Mouse (Mus musculus) testis, adult 2 months (tissue): ENCODE measurements at regions not wholly inside any gene's neighbourhood (a gene's known extent, or its start where the extent isn't known, plus 50 kb on each side); places are given as distances from the start of the nearest gene placed in this dataset.

Experiments used
- CTCF ChIP-seq: fragments of 200-500 bp; IDR thresholded peaks from 2 replicates; pipeline ENCODE4 v1.5.1; 2012; ENCODE audit warnings: low read depth, mild to moderate bottlenecking, inconsistent platforms, low read length, moderate library complexity; ENCODE audit not compliant: control insufficient read depth, insufficient read depth, insufficient replicate concordance
- POLR2A ChIP-seq: fragments of 200-500 bp; IDR thresholded peaks from 2 replicates; pipeline ENCODE4 v1.6.1; 2012; ENCODE audit warnings: low read depth, mild to moderate bottlenecking, inconsistent platforms, low read length, moderate library complexity; ENCODE audit not compliant: control insufficient read depth

DNA sequence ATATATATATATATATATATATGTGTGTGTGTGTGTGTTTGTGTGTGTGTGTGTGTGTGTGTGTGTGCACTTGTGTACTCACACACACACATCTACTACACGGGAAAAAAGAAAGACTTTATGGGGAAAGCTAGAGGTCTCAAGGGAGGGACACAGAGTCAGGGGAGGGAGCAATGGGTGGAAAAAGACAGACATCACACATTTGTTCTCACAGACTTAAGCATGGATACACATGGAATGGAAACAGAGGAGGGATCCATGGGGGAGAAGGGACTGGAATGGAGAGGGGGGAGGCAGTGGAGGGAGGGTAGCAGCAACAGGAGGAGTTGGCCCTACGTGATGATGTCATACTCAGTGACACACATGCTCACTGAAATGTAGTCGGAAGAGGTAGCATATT, 248.3 kb downstream of the Cryba4 start:
- TF ChIP-seq POLR2A (no peak), CTCF (no peak)
